Mouse (Mus musculus) C2C12 (cell line): Measurements from ENCODE around the gene Tasp1. TPM values are rescaled to one million over a fixed set of nuclear protein-coding genes. Genes with fewer than 3 reads are reported as not detected.
"Not testable (repeated sequence)": the region's sequence is repeated elsewhere in the genome, so short reads cannot be mapped to it uniquely, and the experiment has no call there.

ENCODE experiments used
- H3K27me3 ChIP-seq: one replicate; pipeline ENCODE4 v1.6.1; 2011; ENCODE audit not compliant: control insufficient read depth, insufficient read depth, insufficient read length
- H3K36me3 ChIP-seq: one replicate; pipeline ENCODE4 v1.6.1; 2011; ENCODE audit not compliant: control insufficient read depth, insufficient read depth
- H3K4me3 ChIP-seq: one replicate; pipeline ENCODE4 v1.5.1; 2011; ENCODE audit warnings: mild to moderate bottlenecking, control low read depth; ENCODE audit not compliant: poor library complexity, insufficient read depth, severe bottlenecking
- H3K79me2 ChIP-seq: one replicate; pipeline ENCODE4 v1.6.1; 2011; ENCODE audit not compliant: control insufficient read depth, insufficient read depth
- H3K79me3 ChIP-seq: one replicate; pipeline ENCODE4 v1.6.1; 2011; ENCODE audit warnings: low read depth, control low read depth
- H3ac ChIP-seq: one replicate; pipeline ENCODE3; 2011; ENCODE audit warnings: low read depth; ENCODE audit not compliant: control insufficient read depth, insufficient read length
- CEBPB ChIP-seq: IDR thresholded peaks from one replicate; pipeline ENCODE4 v1.6.1; 2011; ENCODE audit warnings: low read depth, mild to moderate bottlenecking, control low read depth, moderate library complexity
- CTCF ChIP-seq: IDR thresholded peaks from one replicate; pipeline ENCODE4 v1.5.1; 2011; ENCODE audit not compliant: control insufficient read depth, insufficient read depth, insufficient read length
- FOSL1 ChIP-seq: IDR thresholded peaks from one replicate; pipeline ENCODE4 v1.8.0; 2011; ENCODE audit warnings: mild to moderate bottlenecking, low read length; ENCODE audit not compliant: poor library complexity, insufficient read depth, severe bottlenecking
- MAX ChIP-seq: IDR thresholded peaks from one replicate; pipeline ENCODE4 v1.6.1; 2011; ENCODE audit warnings: mild to moderate bottlenecking, control low read depth
- MYOD1 ChIP-seq: IDR thresholded peaks from one replicate; pipeline ENCODE4 v1.6.1; 2011; ENCODE audit warnings: low read depth; ENCODE audit not compliant: control insufficient read depth, insufficient read length
- MYOG ChIP-seq: IDR thresholded peaks from one replicate; pipeline ENCODE4 v1.6.1; 2011; ENCODE audit not compliant: control insufficient read depth, insufficient read length; ENCODE audit errors: extremely low read depth
- USF1 ChIP-seq: IDR thresholded peaks from one replicate; pipeline ENCODE4 v1.6.1; 2011; ENCODE audit warnings: low read depth, mild to moderate bottlenecking, control low read depth, moderate library complexity
- polyA plus RNA-seq: library from polyadenylated mRNA; unstranded; fragments of >200 nt; fragmentation: generic; extraction: Trizol; gene quantifications from one replicate; pipeline ENCODE4 v1.2.1, GENCODE M21; 2012; ENCODE audit warnings: missing spikeins

Tasp1 gene
- polyA plus RNA-seq, 1 experiment = 5.5 TPM

DNA sequence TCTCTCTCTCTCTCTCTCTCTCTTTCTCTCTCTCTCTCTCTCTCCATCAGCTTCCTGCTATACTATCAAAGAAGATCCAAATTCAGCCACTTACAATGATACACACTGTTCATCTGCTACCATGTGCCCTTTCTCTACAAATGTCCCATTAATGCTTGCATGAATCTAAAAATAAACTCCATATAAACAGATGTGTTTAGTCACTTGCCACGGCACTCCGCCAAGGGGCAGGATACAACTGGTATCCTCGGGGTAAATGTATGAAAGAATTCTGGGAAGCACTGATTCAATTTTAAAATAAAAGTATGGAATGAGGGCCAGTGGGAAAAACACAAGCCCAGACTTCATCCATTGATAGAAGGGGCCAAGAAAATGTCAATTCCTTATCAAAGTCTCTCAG, 33.4 kb upstream of the Tasp1 start:
- Histone ChIP-seq H3K36me3 (no peaks in the 10 kb centered on the region), H3K79me2 (no peaks in the 10 kb centered on the region), H3ac (no peak overlapping the region), H3K79me3 (no peaks in the 10 kb centered on the region), H3K4me3 (no peak overlapping the region), H3K27me3 (no peaks in the 10 kb centered on the region)
- TF ChIP-seq MAX = peak; percentile 33
- TF ChIP-seq CEBPB = no peak

GRCm38 (mm10) chr2:140097131-140097591, 30.6 kb upstream of the Tasp1 start:
- Histone ChIP-seq H3K27me3 (no peaks in the 10 kb centered on the region), H3K79me3 (no peaks in the 10 kb centered on the region), H3ac (no peak overlapping the region), H3K36me3 (no peaks in the 10 kb centered on the region), H3K4me3 (no peak overlapping the region), H3K79me2 (no peaks in the 10 kb centered on the region)
- no peak for TF ChIP-seq FOSL1
- TF ChIP-seq USF1 = no peak
- TF ChIP-seq MYOG = no peak
- no peak for TF ChIP-seq CEBPB
- no peak for TF ChIP-seq CTCF
- no peak for TF ChIP-seq MYOD1
- no peak for TF ChIP-seq MAX

DNA sequence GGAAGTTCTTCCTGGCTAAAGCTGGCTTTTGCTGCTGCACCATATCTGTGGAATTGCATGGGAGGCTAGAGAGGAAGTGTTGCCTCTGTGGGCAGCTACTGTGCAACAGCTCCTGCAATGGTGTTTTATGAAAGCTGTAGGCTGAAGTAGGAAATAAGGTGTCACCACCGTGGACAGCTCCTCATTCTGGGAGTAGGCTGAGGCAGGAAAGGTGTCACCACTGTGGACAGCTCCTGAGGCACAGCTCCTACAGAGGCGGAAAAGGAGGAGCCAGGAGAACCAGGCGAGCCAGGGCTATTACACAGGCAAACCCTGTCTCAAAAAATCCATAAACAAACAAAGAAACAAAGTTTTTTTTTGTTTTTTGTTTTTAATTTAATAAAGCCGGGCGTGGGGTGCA, 29.4 kb upstream of the Tasp1 start:
- Histone ChIP-seq H3K36me3 (no peaks in the 10 kb centered on the region), H3K79me2 (no peaks in the 10 kb centered on the region), H3K27me3 (no peaks in the 10 kb centered on the region), H3K79me3 (no peaks in the 10 kb centered on the region), H3K4me3 (no peak overlapping the region), H3ac (no peak overlapping the region)
- TF ChIP-seq CTCF = no peak
- no peak for TF ChIP-seq USF1
- TF ChIP-seq FOSL1 = no peak

DNA sequence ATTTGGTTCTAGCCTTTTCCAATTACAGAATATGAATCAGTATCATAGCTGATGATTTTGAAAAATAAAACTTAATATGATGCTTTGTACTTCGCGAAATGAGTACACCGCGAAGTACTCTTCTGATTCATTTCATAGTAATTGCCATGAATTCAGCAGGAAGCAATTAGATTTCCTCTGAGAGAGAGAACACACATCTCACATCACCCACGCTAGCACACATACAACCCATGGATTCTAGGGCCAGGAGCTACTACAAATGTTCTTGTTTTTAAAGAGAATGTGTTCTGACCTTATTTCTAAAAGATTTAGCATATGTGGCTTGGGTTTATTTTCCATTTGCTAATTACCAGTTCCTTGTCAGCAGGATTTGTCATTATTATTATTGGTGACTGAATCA, 26.8 kb upstream of the Tasp1 start:
- Histone ChIP-seq H3K4me3 (no peak overlapping the region), H3K79me2 (no peaks in the 10 kb centered on the region), H3ac (no peak overlapping the region), H3K36me3 (no peaks in the 10 kb centered on the region), H3K27me3 (no peaks in the 10 kb centered on the region), H3K79me3 (no peaks in the 10 kb centered on the region)
- TF ChIP-seq MYOD1 (no peak), CTCF (no peak), MAX (no peak), FOSL1 (no peak), USF1 (no peak)

DNA sequence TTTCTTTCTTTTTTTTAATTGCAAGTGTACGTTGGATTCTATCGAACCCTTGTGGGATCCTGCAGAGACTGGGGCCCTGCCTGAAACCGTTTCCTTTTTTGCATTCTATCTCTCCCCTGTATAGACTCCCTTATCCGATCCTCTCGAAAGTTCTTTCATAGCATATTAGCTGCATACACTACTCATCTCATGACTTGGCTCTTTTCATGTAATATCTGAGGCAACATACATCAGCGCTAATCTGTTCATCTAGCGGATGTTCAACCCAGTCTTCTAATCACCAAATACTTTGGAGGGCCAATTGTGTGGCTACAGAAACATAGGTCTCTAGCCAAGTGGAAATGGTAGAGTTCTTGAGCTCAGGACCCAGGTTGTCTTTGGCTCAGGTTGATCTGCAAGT, 17.6 kb upstream of the Tasp1 start:
- TF ChIP-seq USF1 (no peak), MYOD1 (no peak), CEBPB (no peak), MYOG (no peak), MAX (no peak), CTCF (no peak), FOSL1 (no peak)
- Histone ChIP-seq H3K36me3 (no peaks in the 10 kb centered on the region), H3K27me3 (no peaks in the 10 kb centered on the region), H3K79me2 (no peaks in the 10 kb centered on the region), H3K4me3 (no peak overlapping the region), H3ac (no peak overlapping the region), H3K79me3 (no peaks in the 10 kb centered on the region)

GRCm38 (mm10) chr2:140080747-140081577, 14.4 kb upstream of the Tasp1 start:
- Histone ChIP-seq H3K4me3 (no peak overlapping the region), H3ac (no peak overlapping the region), H3K27me3 (no peaks in the 10 kb centered on the region), H3K79me3 (no peaks in the 10 kb centered on the region), H3K79me2 (no peaks in the 10 kb centered on the region), H3K36me3 (no peaks in the 10 kb centered on the region)
- TF ChIP-seq MYOG = no peak
- TF ChIP-seq FOSL1 = peak; percentile 66
- TF ChIP-seq MYOD1 = no peak

DNA sequence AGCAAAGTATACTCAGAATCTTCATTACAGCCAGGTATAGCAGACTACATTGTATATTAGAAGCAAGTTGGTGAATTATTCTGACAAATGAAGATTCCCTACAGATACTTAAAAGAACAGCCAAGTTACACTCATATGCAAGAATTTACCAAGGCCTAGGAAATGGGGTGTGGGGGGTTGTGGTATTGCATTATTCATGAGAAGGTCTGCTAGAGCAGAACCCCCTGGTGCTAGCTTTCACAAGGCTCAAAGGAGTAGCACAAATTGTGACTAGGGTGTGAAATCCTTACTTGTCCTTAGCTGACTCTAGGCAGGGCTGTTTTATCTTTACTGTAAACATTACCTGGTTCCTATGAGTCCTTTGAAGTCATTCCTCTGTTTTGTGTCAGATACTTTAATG, 12.7 kb upstream of the Tasp1 start:
- H3K79me2 ChIP-seq, H3K27me3 ChIP-seq, H3ac ChIP-seq, H3K79me3 ChIP-seq, H3K4me3 ChIP-seq, H3K36me3 ChIP-seq: not testable (repeated sequence)
